Mouse (Mus musculus): ENCODE measurements around the gene S1pr3.

DNA sequence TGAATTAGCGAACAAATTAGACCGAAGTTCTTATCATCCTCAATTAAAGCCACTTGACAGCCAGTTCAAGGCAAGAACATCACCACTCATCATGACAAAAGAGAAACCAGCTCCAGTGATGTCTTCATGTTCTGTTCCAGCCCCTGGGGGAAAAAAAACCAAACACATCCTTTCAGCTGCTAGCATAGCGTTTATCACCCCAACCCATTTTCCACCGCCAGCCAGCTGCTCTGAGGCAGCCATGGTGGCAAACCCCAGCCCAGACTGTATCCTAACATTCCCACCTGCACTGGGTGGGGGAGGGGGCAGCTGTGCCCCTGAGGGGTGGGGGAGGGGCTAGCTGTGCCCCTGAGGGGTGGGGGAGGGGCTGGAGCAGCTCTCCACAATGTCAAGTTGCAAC lies 30.3 kb upstream of the S1pr3 start:
- no peak for TF ChIP-seq CTCF (IDR thresholded peaks at IDR 0.05; ENCODE audit: extremely low read depth, insufficient read length, insufficient replicate concordance, low read depth, low read length)
- TF ChIP-seq POLR2A (IDR thresholded peaks at IDR 0.05; ENCODE audit: low read depth, low read length), result no peak

All from small intestine, adult 2 months (tissue).